Mouse (Mus musculus): ENCODE results near the gene Tas2r134. TPM values are rescaled to one million over a fixed set of nuclear protein-coding genes. Genes with fewer than 3 reads are reported as not detected.

The Tas2r134 gene
- polyA plus RNA-seq, 1 experiment from 2014 or later, result not detected

GRCm38 (mm10) chr2:51599473-51600201 is 27.7 kb upstream of the Tas2r134 start:
- no peak overlapping the region for H3K27ac ChIP-seq (ENCODE audit: low read length)
- no peak overlapping the region for H3K4me3 ChIP-seq (ENCODE audit: low read depth, low read length)
- no peaks in the 10 kb centered on the region for H3K4me1 ChIP-seq (ENCODE audit: control insufficient read depth, insufficient read depth, low read length)
- H3K9ac ChIP-seq (replicated peaks; ENCODE audit: low read depth, low read length), result no peak overlapping the region
- H3K9me3 ChIP-seq (ENCODE audit: control insufficient read depth, low read depth, low read length), result no peaks in the 10 kb centered on the region
- no peaks in the 10 kb centered on the region for H3K36me3 ChIP-seq (ENCODE audit: control insufficient read depth, insufficient read depth, low read length)
- H3K27me3 ChIP-seq (ENCODE audit: control insufficient read depth, insufficient read depth, low read length), result no peaks in the 10 kb centered on the region
- WGBS, result 64% methylated on average over 19 of the region's 19 CpGs
- no peak for ATAC-seq (ENCODE audit: insufficient number of reproducible peaks, insufficient read depth, low FRiP score, low read depth)
- H3K4me2 ChIP-seq (replicated peaks; ENCODE audit: low read depth, low read length), result no peak overlapping the region

- Histone ChIP-seq H3K4me1 (ENCODE audit: control insufficient read depth, insufficient read depth, low read length) (no peaks in the 10 kb centered on the region), H3K4me3 (ENCODE audit: low read depth, low read length) (no peak overlapping the region), H3K36me3 (ENCODE audit: control insufficient read depth, insufficient read depth, low read length) (no peaks in the 10 kb centered on the region), H3K9ac (replicated peaks; ENCODE audit: low read depth, low read length) (no peak overlapping the region), H3K27ac (ENCODE audit: low read length) (no peak overlapping the region), H3K4me2 (replicated peaks; ENCODE audit: low read depth, low read length) (no peak overlapping the region), H3K9me3 (ENCODE audit: control insufficient read depth, low read depth, low read length) (no peaks in the 10 kb centered on the region), H3K27me3 (ENCODE audit: control insufficient read depth, insufficient read depth, low read length) (no peaks in the 10 kb centered on the region)
- 52% methylated on average over 3 of the region's 3 CpGs for WGBS
- no peak for ATAC-seq (ENCODE audit: insufficient number of reproducible peaks, insufficient read depth, low FRiP score, low read depth)
Observed at GRCm38 (mm10) chr2:51600202-51600487, 27.2 kb upstream of the Tas2r134 start.

GRCm38 (mm10) chr2:51600873-51601272 is 26.4 kb upstream of the Tas2r134 start:
- no peak overlapping the region for H3K9ac ChIP-seq (replicated peaks; ENCODE audit: low read depth, low read length)
- H3K4me3 ChIP-seq (ENCODE audit: low read depth, low read length), result no peak overlapping the region
- H3K9me3 ChIP-seq (ENCODE audit: control insufficient read depth, low read depth, low read length), result no peaks in the 10 kb centered on the region
- H3K4me2 ChIP-seq (replicated peaks; ENCODE audit: low read depth, low read length), result no peak overlapping the region
- WGBS, result 84% methylated on average over 8 of the region's 8 CpGs
- H3K27ac ChIP-seq (ENCODE audit: low read length), result no peak overlapping the region
- H3K27me3 ChIP-seq (ENCODE audit: control insufficient read depth, insufficient read depth, low read length), result no peaks in the 10 kb centered on the region
- ATAC-seq (ENCODE audit: insufficient number of reproducible peaks, insufficient read depth, low FRiP score, low read depth), result no peak
- no peaks in the 10 kb centered on the region for H3K36me3 ChIP-seq (ENCODE audit: control insufficient read depth, insufficient read depth, low read length)
- no peaks in the 10 kb centered on the region for H3K4me1 ChIP-seq (ENCODE audit: control insufficient read depth, insufficient read depth, low read length)

- ATAC-seq (ENCODE audit: insufficient number of reproducible peaks, insufficient read depth, low FRiP score, low read depth), result no peak
- 50% methylated on average over 10 of the region's 10 CpGs for WGBS
Observed at GRCm38 (mm10) chr2:51610305-51610704, 17.0 kb upstream of the Tas2r134 start.

GRCm38 (mm10) chr2:51610897-51611296 is 16.4 kb upstream of the Tas2r134 start:
- no peaks in the 10 kb centered on the region for H3K9me3 ChIP-seq (ENCODE audit: control insufficient read depth, low read depth, low read length)
- no peaks in the 10 kb centered on the region for H3K36me3 ChIP-seq (ENCODE audit: control insufficient read depth, insufficient read depth, low read length)
- 45% methylated on average over 2 of the region's 2 CpGs for WGBS
- ATAC-seq (ENCODE audit: insufficient number of reproducible peaks, insufficient read depth, low FRiP score, low read depth), result no peak
- H3K4me3 ChIP-seq (ENCODE audit: low read depth, low read length), result no peak overlapping the region
- no peak overlapping the region for H3K9ac ChIP-seq (replicated peaks; ENCODE audit: low read depth, low read length)
- H3K27ac ChIP-seq (ENCODE audit: low read length), result no peak overlapping the region
- no peak overlapping the region for H3K4me2 ChIP-seq (replicated peaks; ENCODE audit: low read depth, low read length)
- H3K27me3 ChIP-seq (ENCODE audit: control insufficient read depth, insufficient read depth, low read length), result no peaks in the 10 kb centered on the region
- H3K4me1 ChIP-seq (ENCODE audit: control insufficient read depth, insufficient read depth, low read length), result no peaks in the 10 kb centered on the region

More at GRCm38 (mm10) chr2:51610305-51610704, 17.0 kb upstream of the Tas2r134 start:
- Histone ChIP-seq H3K4me3 (ENCODE audit: low read depth, low read length) (no peak overlapping the region), H3K36me3 (ENCODE audit: control insufficient read depth, insufficient read depth, low read length) (no peaks in the 10 kb centered on the region), H3K27ac (ENCODE audit: low read length) (no peak overlapping the region), H3K27me3 (ENCODE audit: control insufficient read depth, insufficient read depth, low read length) (no peaks in the 10 kb centered on the region), H3K4me1 (ENCODE audit: control insufficient read depth, insufficient read depth, low read length) (no peaks in the 10 kb centered on the region), H3K9me3 (ENCODE audit: control insufficient read depth, low read depth, low read length) (no peaks in the 10 kb centered on the region), H3K9ac (replicated peaks; ENCODE audit: low read depth, low read length) (no peak overlapping the region), H3K4me2 (replicated peaks; ENCODE audit: low read depth, low read length) (no peak overlapping the region)

GRCm38 (mm10) chr2:51613716-51614115 is 13.6 kb upstream of the Tas2r134 start:
- WGBS, result 81% methylated on average over 4 of the region's 4 CpGs
- no peaks in the 10 kb centered on the region for H3K27me3 ChIP-seq (ENCODE audit: control insufficient read depth, insufficient read depth, low read length)
- H3K4me2 ChIP-seq (replicated peaks; ENCODE audit: low read depth, low read length), result no peak overlapping the region
- no peak overlapping the region for H3K9ac ChIP-seq (replicated peaks; ENCODE audit: low read depth, low read length)
- no peak overlapping the region for H3K4me3 ChIP-seq (ENCODE audit: low read depth, low read length)
- no peak for ATAC-seq (ENCODE audit: insufficient number of reproducible peaks, insufficient read depth, low FRiP score, low read depth)
- no peaks in the 10 kb centered on the region for H3K36me3 ChIP-seq (ENCODE audit: control insufficient read depth, insufficient read depth, low read length)
- H3K4me1 ChIP-seq (ENCODE audit: control insufficient read depth, insufficient read depth, low read length), result no peaks in the 10 kb centered on the region
- no peak overlapping the region for H3K27ac ChIP-seq (ENCODE audit: low read length)
- H3K9me3 ChIP-seq (ENCODE audit: control insufficient read depth, low read depth, low read length), result no peaks in the 10 kb centered on the region

- Histone ChIP-seq H3K9ac (replicated peaks; ENCODE audit: low read depth, low read length) (no peak overlapping the region), H3K27me3 (ENCODE audit: control insufficient read depth, insufficient read depth, low read length) (no peaks in the 10 kb centered on the region), H3K4me3 (ENCODE audit: low read depth, low read length) (no peak overlapping the region), H3K9me3 (ENCODE audit: control insufficient read depth, low read depth, low read length) (no peaks in the 10 kb centered on the region), H3K4me1 (ENCODE audit: control insufficient read depth, insufficient read depth, low read length) (no peaks in the 10 kb centered on the region), H3K4me2 (replicated peaks; ENCODE audit: low read depth, low read length) (no peak overlapping the region), H3K27ac (ENCODE audit: low read length) (no peak overlapping the region), H3K36me3 (ENCODE audit: control insufficient read depth, insufficient read depth, low read length) (no peaks in the 10 kb centered on the region)
- 82% methylated on average over 2 of the region's 2 CpGs for WGBS
- no peak for ATAC-seq (ENCODE audit: insufficient number of reproducible peaks, insufficient read depth, low FRiP score, low read depth)
Observed at GRCm38 (mm10) chr2:51621931-51622330, 5.4 kb upstream of the Tas2r134 start.

- Histone ChIP-seq H3K9ac (replicated peaks; ENCODE audit: low read depth, low read length) (no peak overlapping the region), H3K4me3 (ENCODE audit: low read depth, low read length) (no peak overlapping the region), H3K27ac (ENCODE audit: low read length) (no peak overlapping the region), H3K4me2 (replicated peaks; ENCODE audit: low read depth, low read length) (no peak overlapping the region), H3K4me1 (ENCODE audit: control insufficient read depth, insufficient read depth, low read length) (no peaks in the 10 kb centered on the region), H3K9me3 (ENCODE audit: control insufficient read depth, low read depth, low read length) (no peaks in the 10 kb centered on the region), H3K27me3 (ENCODE audit: control insufficient read depth, insufficient read depth, low read length) (no peaks in the 10 kb centered on the region), H3K36me3 (ENCODE audit: control insufficient read depth, insufficient read depth, low read length) (no peaks in the 10 kb centered on the region)
- no peak for ATAC-seq (ENCODE audit: insufficient number of reproducible peaks, insufficient read depth, low FRiP score, low read depth)
- WGBS, result 61% methylated on average over 3 of the region's 3 CpGs
Observed at GRCm38 (mm10) chr2:51626007-51626406, 1.3 kb upstream of the Tas2r134 start.

GRCm38 (mm10) chr2:51631428-51631827 is 4.1 kb downstream of the Tas2r134 start:
- H3K9me3 ChIP-seq (ENCODE audit: control insufficient read depth, low read depth, low read length), result no peaks in the 10 kb centered on the region
- H3K27ac ChIP-seq (ENCODE audit: low read length), result no peak overlapping the region
- 81% methylated on average over 2 of the region's 2 CpGs for WGBS
- no peaks in the 10 kb centered on the region for H3K36me3 ChIP-seq (ENCODE audit: control insufficient read depth, insufficient read depth, low read length)
- no peak overlapping the region for H3K4me2 ChIP-seq (replicated peaks; ENCODE audit: low read depth, low read length)
- H3K27me3 ChIP-seq (ENCODE audit: control insufficient read depth, insufficient read depth, low read length), result no peaks in the 10 kb centered on the region
- no peak for ATAC-seq (ENCODE audit: insufficient number of reproducible peaks, insufficient read depth, low FRiP score, low read depth)
- no peak overlapping the region for H3K4me3 ChIP-seq (ENCODE audit: low read depth, low read length)
- no peaks in the 10 kb centered on the region for H3K4me1 ChIP-seq (ENCODE audit: control insufficient read depth, insufficient read depth, low read length)
- H3K9ac ChIP-seq (replicated peaks; ENCODE audit: low read depth, low read length), result no peak overlapping the region

Data from stomach, embryonic 14.5 days (tissue).